Mouse (Mus musculus) layer of hippocampus, postnatal 25 days (tissue): Measurements from ENCODE around the gene Snrnp35. TPM values are rescaled to one million over a fixed set of nuclear protein-coding genes. Genes with fewer than 3 reads are reported as not detected.

Experiments used
- DNase-seq, 2 experiments: peaks; one replicate each; pipeline ENCODE4 v3.0.0; 2022; ENCODE audit warnings: mixed read lengths in 2 of 2, low spot score in 1 of 2; ENCODE audit errors: extremely low spot score in 1 of 2
- total RNA-seq, 2 experiments: library from RNA; stranded (reverse); gene quantifications; 2 replicates each; pipeline ENCODE4 v1.2.3; 2021

Gene Snrnp35
- total RNA-seq, 2 experiments from 2014 or later = 20.6 to 25.9 TPM

DNA sequence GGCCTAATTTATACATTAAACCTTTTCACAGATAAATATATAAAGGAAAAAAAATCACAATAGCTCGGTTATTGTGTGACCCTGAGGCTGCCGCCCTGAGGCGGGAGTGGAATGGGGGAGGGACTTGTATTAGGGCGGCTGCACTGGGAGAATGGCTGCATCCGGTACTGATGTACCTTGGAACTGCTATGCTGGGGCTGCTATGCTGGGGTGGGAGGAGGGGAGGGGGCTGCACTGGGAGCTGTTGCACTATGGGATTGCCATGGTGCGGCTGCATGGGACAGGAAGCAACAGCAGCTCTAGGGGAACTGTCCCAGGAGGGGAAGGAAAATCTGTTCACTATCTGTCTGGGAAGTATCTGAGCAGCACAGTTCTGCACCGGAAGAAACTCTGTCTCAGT lies 49.5 kb downstream of the Snrnp35 start:
- no peak for DNase-seq

DNA sequence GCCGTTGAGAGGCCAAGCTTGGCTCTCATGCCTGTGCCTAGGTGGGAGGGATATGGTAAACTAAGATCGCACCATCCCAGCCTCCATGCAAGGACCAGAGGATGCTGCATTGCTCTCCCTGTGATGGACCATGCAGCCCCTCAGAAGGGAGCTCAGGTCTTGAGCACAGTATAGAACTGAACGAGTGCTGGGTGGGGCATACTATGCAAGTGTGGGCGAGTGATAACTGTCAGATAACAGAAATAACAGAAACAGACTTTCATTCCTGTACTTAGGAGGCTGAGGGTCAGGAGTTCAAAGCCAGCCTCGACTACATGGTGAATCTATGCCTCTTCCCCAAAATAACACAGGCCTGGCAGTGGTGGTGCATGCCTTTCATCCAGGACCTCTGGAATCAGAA lies 52.1 kb downstream of the Snrnp35 start:
- no peak for DNase-seq

DNA sequence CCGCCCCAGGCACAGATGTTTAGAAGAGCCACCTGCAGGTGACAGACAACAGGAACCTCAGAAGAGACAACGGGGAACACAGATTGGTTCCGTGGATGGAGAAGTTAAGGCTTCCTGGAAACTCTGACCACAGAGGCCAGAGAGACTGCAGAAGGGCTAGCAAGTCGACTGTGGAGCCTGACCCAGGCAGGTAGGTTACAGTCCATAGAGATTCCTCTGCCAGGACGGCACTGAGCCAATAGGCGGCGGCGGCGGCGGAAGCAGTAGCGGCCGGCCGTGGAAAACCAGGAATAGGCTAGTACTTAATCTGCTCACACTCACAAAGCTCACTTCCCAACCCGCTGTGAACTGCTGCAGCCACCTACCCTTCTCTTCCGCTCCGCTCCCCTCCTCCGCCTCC lies 53.8 kb downstream of the Snrnp35 start:
- no peak for DNase-seq

DNA sequence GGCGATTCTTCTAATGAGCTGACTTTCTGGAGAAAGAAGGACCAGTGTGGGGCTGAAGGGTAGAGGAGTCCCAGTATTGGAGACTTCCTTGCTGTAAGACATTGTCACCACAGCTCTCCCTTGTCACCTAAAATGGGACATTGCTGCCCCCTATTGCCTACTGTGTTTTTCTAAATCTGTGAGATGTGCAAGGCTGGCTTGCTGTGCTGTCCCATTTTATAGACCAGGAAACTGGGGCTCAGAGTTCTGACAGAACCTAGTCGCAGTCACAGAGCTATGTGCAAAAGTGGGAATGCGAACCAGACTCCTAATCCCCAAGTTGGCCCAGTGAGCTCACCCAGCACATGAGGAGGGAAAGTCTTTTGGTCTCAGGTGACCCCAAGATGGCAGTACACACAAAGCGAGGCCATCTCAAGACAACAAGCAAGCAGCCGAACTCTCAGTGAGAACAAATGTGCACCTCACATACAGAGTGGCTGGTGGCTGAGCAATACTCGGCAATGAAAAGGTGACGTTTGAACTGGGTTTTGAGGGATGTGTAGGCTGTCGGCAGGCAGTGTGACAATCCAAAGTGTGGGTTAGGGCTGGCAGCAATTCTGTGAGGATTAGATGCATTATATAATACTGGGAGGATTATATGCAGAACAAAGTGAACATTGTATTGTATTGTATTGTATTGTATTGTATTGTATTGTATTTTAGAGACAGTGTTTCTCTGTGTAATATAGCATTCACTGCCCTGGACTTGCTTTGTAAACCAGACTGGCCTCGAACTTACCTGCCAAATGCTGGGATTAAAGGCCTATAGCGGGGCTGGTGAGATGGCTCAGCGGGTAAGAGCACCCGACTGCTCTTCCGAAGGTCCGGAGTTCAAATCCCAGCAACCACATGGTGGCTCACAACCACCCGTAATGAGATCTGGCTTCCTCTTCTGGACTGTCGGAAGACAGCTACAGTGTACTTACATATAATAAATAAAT lies 56.2 kb downstream of the Snrnp35 start:
- peak in 1 of 2 experiments; percentile 59 for DNase-seq

DNA sequence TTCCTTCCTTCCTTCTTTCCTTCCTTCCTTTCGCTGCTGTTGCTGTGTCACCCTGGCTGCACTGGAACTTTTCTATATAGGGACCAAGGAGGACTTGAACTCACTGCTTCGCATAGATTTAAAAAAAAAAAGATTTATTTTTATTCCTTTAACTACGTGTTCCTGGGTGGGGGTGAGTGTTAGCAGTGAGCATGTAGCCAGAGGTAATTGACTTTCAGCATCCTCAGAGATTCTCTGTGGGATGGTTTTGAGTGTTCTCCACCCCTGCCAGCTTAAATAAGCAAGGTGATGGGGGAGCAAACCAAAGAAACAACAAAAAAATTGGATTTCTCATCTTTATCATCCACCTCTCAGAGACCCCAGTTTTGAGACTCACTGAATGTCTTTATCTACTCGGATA lies 57.0 kb downstream of the Snrnp35 start:
- DNase-seq = no peak

DNA sequence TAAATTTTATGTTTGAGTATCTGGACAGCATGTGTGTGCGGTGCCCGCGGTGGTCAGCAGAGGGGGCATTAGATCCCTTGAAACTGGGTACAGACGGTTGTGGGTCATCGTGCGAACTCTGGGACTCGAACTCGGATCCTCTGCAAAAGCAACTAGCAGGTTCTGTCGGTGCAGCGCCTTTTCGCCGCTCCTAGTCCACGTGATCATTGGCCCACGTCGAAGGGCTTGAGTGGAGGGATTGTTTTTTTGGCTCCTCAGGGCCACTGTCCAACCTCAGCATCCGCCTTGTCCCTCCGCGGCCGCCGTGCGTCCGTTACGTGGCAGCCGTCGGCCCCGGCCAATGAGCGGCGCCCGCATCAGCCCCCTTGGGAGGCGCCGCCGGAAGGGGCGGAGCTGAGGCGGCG lies 57.5 kb downstream of the Snrnp35 start, which contains the start of gene Tmed2:
Gene Tmed2 (plus strand): TSS at position 313 of the 404 bp plus-strand sequence.
- peak; percentile 86 to 90 for DNase-seq

Other genes with a start within 250 kb of the Snrnp35 start
- gene Pitpnm2, start 233.4 kb upstream of the Snrnp35 start, total RNA-seq = 100 to 1,000 TPM; 255 to 312 TPM
- gene Mphosph9, start 155.2 kb upstream of the Snrnp35 start, total RNA-seq = 10 to 100 TPM; 13.7 to 22.4 TPM
- gene 2810006K23Rik, start 155.0 kb upstream of the Snrnp35 start, total RNA-seq = 10 to 100 TPM; 13.4 to 16.9 TPM
- gene Cdk2ap1, start 120.1 kb upstream of the Snrnp35 start, total RNA-seq = 100 to 1,000 TPM in 1 of 2 experiments, 10 to 100 TPM in 1; 97.3 to 104 TPM
- 100 to 1,000 TPM; 143 to 144 TPM for gene Sbno1, start 57.1 kb upstream of the Snrnp35 start, total RNA-seq
- 10 to 100 TPM; 58.5 to 63.1 TPM for gene Kmt5a, start 43.2 kb upstream of the Snrnp35 start, total RNA-seq
- 10 to 100 TPM; 18.7 to 22.7 TPM for gene Rilpl2, start 4.8 kb upstream of the Snrnp35 start, total RNA-seq
- gene Rilpl1, start 48.3 kb downstream of the Snrnp35 start, total RNA-seq = 10 to 100 TPM; 57.4 to 62.4 TPM
- 100 to 1,000 TPM in 1 of 2 experiments, 10 to 100 TPM in 1; 90.0 to 104 TPM for gene Tmed2, start 57.6 kb downstream of the Snrnp35 start, total RNA-seq
- 10 to 100 TPM; 23.7 to 31.3 TPM for gene Ddx55, start 69.7 kb downstream of the Snrnp35 start, total RNA-seq
- gene Eif2b1, start 96.0 kb downstream of the Snrnp35 start, total RNA-seq = 10 to 100 TPM; 32.6 to 49.0 TPM
- 10 to 100 TPM; 29.5 to 32.8 TPM for gene Gtf2h3, start 96.0 kb downstream of the Snrnp35 start, total RNA-seq
- gene Atp6v0a2, start 145.4 kb downstream of the Snrnp35 start, total RNA-seq = 10 to 100 TPM; 53.5 to 68.2 TPM
- under 1 TPM; 0.32 to 0.56 TPM for gene Dnah10, start 242.0 kb downstream of the Snrnp35 start, total RNA-seq